In the genomic region with DNA sequence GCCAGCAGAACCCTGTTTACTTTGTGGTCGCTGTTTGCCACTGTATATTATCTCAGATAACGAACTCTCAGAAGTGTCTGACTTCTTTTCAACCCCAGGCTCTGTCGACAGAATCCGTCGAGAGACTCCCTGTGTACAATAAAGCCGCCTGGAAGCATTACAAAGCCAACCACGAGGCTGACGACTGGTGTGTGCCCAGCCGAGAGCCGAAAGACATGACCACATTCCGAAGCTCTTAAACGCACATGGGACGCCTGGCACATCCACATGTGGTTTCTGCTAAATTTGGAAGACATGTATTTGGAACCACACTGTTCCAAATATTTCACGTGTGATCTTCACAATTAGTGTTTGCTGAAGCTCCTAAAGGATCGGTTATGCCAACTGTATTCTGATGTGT, we compare ENCODE assay signal across 22 mouse cellular contexts.
"Had no signal": no experiment of that assay in that cellular context is flagged by ENCODE, and none has a peak within 500 bp of the region (broad histone marks: within the 10 kb centered on the region; RNA-seq: fewer than 3 reads in every experiment).

No protein-coding gene starts in this region.

- H3K4me3 ChIP-seq: kidney, embryonic 15.5 days; limb, embryonic 12.5 days; limb, embryonic 15.5 days; megakaryocyte, embryonic 14.5 days; midbrain, embryonic 10.5 days; midbrain, embryonic 13.5 days; myocyte; neural tube, embryonic 13.5 days; stomach, embryonic 15.5 days had no signal

- H3K4me1 ChIP-seq: limb, embryonic 15.5 days; megakaryocyte, embryonic 14.5 days; stomach, embryonic 15.5 days had no signal

- H3K9me3 ChIP-seq: kidney, embryonic 15.5 days; limb, embryonic 12.5 days; limb, embryonic 15.5 days; megakaryocyte, embryonic 14.5 days; midbrain, embryonic 10.5 days; midbrain, embryonic 13.5 days; neural tube, embryonic 13.5 days; stomach, embryonic 15.5 days had no signal

- DNase-seq: kidney, postnatal 10 days; kidney, postnatal 36 days; left cerebral cortex, postnatal 4 days; liver, postnatal 0 days; lung, embryonic 14.5 days; retina, postnatal 1 day; right cerebral cortex, postnatal 25 days; spleen, adult 18-20 months; thymus, postnatal 36 days had no signal

- H3K27me3 ChIP-seq: kidney, embryonic 15.5 days; limb, embryonic 12.5 days; limb, embryonic 15.5 days; megakaryocyte, embryonic 14.5 days; midbrain, embryonic 13.5 days; neural tube, embryonic 13.5 days; stomach, embryonic 15.5 days had no signal

- H3K4me2 ChIP-seq: kidney, embryonic 15.5 days; limb, embryonic 12.5 days; limb, embryonic 15.5 days; liver, embryonic 11.5 days; lung, embryonic 14.5 days; midbrain, embryonic 13.5 days; neural tube, embryonic 13.5 days; stomach, embryonic 15.5 days had no signal

- H3K9ac ChIP-seq: kidney, embryonic 15.5 days; limb, embryonic 12.5 days; limb, embryonic 15.5 days; liver, embryonic 14.5 days; liver, postnatal 0 days; lung, embryonic 14.5 days; midbrain, embryonic 13.5 days; neural tube, embryonic 13.5 days; stomach, embryonic 15.5 days had no signal

- H3K27ac ChIP-seq: kidney, embryonic 15.5 days; limb, embryonic 12.5 days; limb, embryonic 15.5 days; liver, embryonic 14.5 days; midbrain, embryonic 10.5 days; midbrain, embryonic 13.5 days; neural tube, embryonic 13.5 days; stomach, embryonic 15.5 days had no signal

- H3K36me3 ChIP-seq: midbrain, embryonic 13.5 days; neural tube, embryonic 13.5 days had no signal

- ATAC-seq: liver, postnatal 0 days; lung, postnatal 0 days; midbrain, embryonic 13.5 days; midbrain, embryonic 16.5 days had no signal
